Mouse (Mus musculus) small intestine, adult 2 months (tissue): Measurements from ENCODE around the gene Foxp1. TPM values are rescaled to one million over a fixed set of nuclear protein-coding genes. Genes with fewer than 3 reads are reported as not detected.

Experiments used
- H3K27ac ChIP-seq: fragments of 200-500 bp; 2 replicates; pipeline ENCODE4 v1.5.1; 2012; ENCODE audit warnings: low read depth, low read length, control low read depth, inconsistent platforms; ENCODE audit not compliant: insufficient read depth
- H3K27me3 ChIP-seq: fragments of 200-500 bp; 2 replicates; pipeline ENCODE4 v1.6.1; 2012; ENCODE audit warnings: mild to moderate bottlenecking, moderate library complexity, low read length, inconsistent platforms; ENCODE audit not compliant: control insufficient read depth, insufficient read depth
- H3K36me3 ChIP-seq: fragments of 200-500 bp; 2 replicates; pipeline ENCODE4 v1.6.1; 2012; ENCODE audit warnings: mild to moderate bottlenecking, low read length, control low read depth, inconsistent platforms; ENCODE audit not compliant: control insufficient read depth, insufficient read depth
- H3K4me1 ChIP-seq: fragments of 200-500 bp; 2 replicates; pipeline ENCODE4 v1.6.1; 2012; ENCODE audit warnings: low read length, inconsistent platforms, mixed read lengths; ENCODE audit not compliant: control insufficient read depth, insufficient read depth, insufficient read length
- H3K4me3 ChIP-seq: fragments of 200-500 bp; 2 replicates; pipeline ENCODE4 v1.5.1; 2012; ENCODE audit warnings: low read depth, mild to moderate bottlenecking, control low read depth, inconsistent platforms, low read length, moderate library complexity
- CTCF ChIP-seq: fragments of 200-500 bp; IDR thresholded peaks from 2 replicates; pipeline ENCODE4 v1.5.1; 2012; ENCODE audit warnings: low read depth, mild to moderate bottlenecking, control low read depth, inconsistent platforms, low read length, moderate library complexity, mixed read lengths; ENCODE audit not compliant: insufficient replicate concordance, insufficient read length; ENCODE audit errors: extremely low read depth
- POLR2A ChIP-seq: fragments of 200-500 bp; IDR thresholded peaks from 2 replicates; pipeline ENCODE4 v1.6.1; 2012; ENCODE audit warnings: low read depth, mild to moderate bottlenecking, control low read depth, inconsistent platforms, low read length, moderate library complexity
- WGBS: fragments of 180-500 bp; shearing (Covaris S2); methylation state at CpG from one replicate; pipeline ENCODE4 v1.1.7; 2018; 5-methylcytosine and 5-hydroxymethylcytosine counted together
- polyA plus RNA-seq: library from polyadenylated mRNA; depleted of rRNA; stranded (reverse); fragments of >200 nt; gene quantifications from 2 replicates; pipeline ENCODE4 v1.2.3, GENCODE M21; 2012

Gene Foxp1
- polyA plus RNA-seq, 1 experiment, result 52.2 TPM

- Histone ChIP-seq H3K4me1 (no peaks in the 10 kb centered on the region), H3K4me3 (no peak overlapping the region), H3K27me3 (no peaks in the 10 kb centered on the region), H3K36me3 (peaks cover 46% of the 10 kb centered on the region), H3K27ac (no peak overlapping the region)
- WGBS, result 85% methylated on average over 12 of the region's 12 CpGs
- TF ChIP-seq CTCF, result no peak
Observed at GRCm38 (mm10) chr6:99004255-99004997, 518.1 kb downstream of the Foxp1 start.

GRCm38 (mm10) chr6:99003108-99003709 lies 519.3 kb downstream of the Foxp1 start:
- TF ChIP-seq POLR2A (no peak), CTCF (no peak)
- 86% methylated on average over 15 of the region's 15 CpGs for WGBS
- peaks cover 37% of the 10 kb centered on the region for H3K36me3 ChIP-seq
- H3K27me3 ChIP-seq, result no peaks in the 10 kb centered on the region
- no peak overlapping the region for H3K4me3 ChIP-seq
- H3K4me1 ChIP-seq, result no peaks in the 10 kb centered on the region; the same call in none of the 2 replicates
- H3K27ac ChIP-seq, result no peak overlapping the region

- H3K27ac ChIP-seq, result no peak overlapping the region
- WGBS, result 92% methylated on average over 9 of the region's 9 CpGs
- H3K36me3 ChIP-seq, result peaks cover 30% of the 10 kb centered on the region
- no peaks in the 10 kb centered on the region for H3K27me3 ChIP-seq
- TF ChIP-seq CTCF, result no peak
- TF ChIP-seq POLR2A, result no peak
- H3K4me3 ChIP-seq, result no peak overlapping the region
- H3K4me1 ChIP-seq, result peaks cover 5% of the 10 kb centered on the region
Observed at GRCm38 (mm10) chr6:99001637-99002036, 520.9 kb downstream of the Foxp1 start.

- TF ChIP-seq POLR2A (no peak), CTCF (no peak)
- H3K4me3 ChIP-seq, result no peak overlapping the region
- H3K27ac ChIP-seq, result no peak overlapping the region
- peaks cover 18% of the 10 kb centered on the region for H3K36me3 ChIP-seq
- H3K4me1 ChIP-seq, result peaks cover 5% of the 10 kb centered on the region
- 82% methylated on average over 35 of the region's 35 CpGs for WGBS
- H3K27me3 ChIP-seq, result no peaks in the 10 kb centered on the region
Observed at GRCm38 (mm10) chr6:98998971-98999932, 523.3 kb downstream of the Foxp1 start.

GRCm38 (mm10) chr6:98997742-98998141 lies 524.8 kb downstream of the Foxp1 start:
- Histone ChIP-seq H3K27me3 (no peaks in the 10 kb centered on the region), H3K4me1 (peaks cover 9% of the 10 kb centered on the region), H3K4me3 (no peak overlapping the region), H3K36me3 (peaks cover 9% of the 10 kb centered on the region), H3K27ac (no peak overlapping the region; the same call in none of the 2 replicates)
- WGBS, result 67% methylated on average over 9 of the region's 9 CpGs
- TF ChIP-seq CTCF (no peak), POLR2A (no peak)

- WGBS, result 92% methylated on average over 2 of the region's 2 CpGs
- Histone ChIP-seq H3K36me3 (peaks cover 2% of the 10 kb centered on the region; the same call in 1 of the 2 replicates), H3K4me3 (no peak overlapping the region), H3K27ac (no peak overlapping the region), H3K4me1 (peaks cover 9% of the 10 kb centered on the region), H3K27me3 (no peaks in the 10 kb centered on the region)
- TF ChIP-seq CTCF (no peak), POLR2A (no peak)
Observed at GRCm38 (mm10) chr6:98996822-98997221, 525.7 kb downstream of the Foxp1 start.
